ENCODE assay signal across 8 mouse cellular contexts in the genomic region with DNA sequence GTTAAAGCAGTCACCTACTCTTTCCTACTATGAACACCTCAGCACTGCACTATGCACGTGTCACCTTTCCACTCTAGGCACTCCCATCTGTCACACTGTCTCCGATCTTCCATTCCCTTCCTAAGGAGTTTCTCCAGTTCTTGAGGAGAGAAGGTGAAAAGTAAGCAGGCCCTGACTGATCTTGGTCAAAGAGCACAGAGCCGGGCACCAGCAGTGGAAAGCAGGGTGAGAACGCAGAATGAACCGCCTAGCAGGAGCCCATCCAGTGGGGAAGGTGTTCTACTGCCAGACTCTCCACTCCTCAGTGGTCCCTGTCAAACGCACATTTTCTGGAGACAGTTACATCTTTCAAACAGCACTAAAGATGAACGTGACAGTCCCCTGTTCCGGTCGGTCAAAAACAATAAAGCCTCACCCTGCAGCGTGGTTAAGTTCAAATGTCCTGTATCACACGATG. TPM values are rescaled to one million over a fixed set of nuclear protein-coding genes. Genes with fewer than 3 reads are reported as not detected.
A peak's percentile ranks its signal among the peaks of the same experiment; 100 is the strongest.
DNase-seq lines count a peak whose midpoint lies in the region; ATAC-seq lines count a peak whose summit lies in the region.

No protein-coding gene starts in this region.

- DNase-seq in adrenal gland, postnatal 10 days, result peak; percentile 36
- no peak for DNase-seq in adrenal gland, postnatal 36 days
- peak; percentile 41 for DNase-seq in A20 (ENCODE audit: low read depth, low spot score)
- no peak for DNase-seq in forebrain, embryonic 14.5 days (ENCODE audit: low spot score)
- peak; percentile 38 to 49 for DNase-seq in kidney, postnatal 36 days
- DNase-seq in right cerebral cortex, adult 18-20 months, result no peak
- no peak for DNase-seq in left cerebral cortex, postnatal 10 days (ENCODE audit: extremely low spot score in 1 of 2, low spot score in 2 of 2)

- H3K4me2 ChIP-seq in forebrain, embryonic 14.5 days (ENCODE audit: low read length), result peak overlapping the region; percentile 83
- H3K4me2 ChIP-seq in neural tube, embryonic 14.5 days (ENCODE audit: low read depth, low read length), result peak overlapping the region; percentile 85

- peak overlapping the region; percentile 86 for H3K4me3 ChIP-seq in forebrain, embryonic 14.5 days (ENCODE audit: low read depth, low read length)
- peak overlapping the region; percentile 96 for H3K4me3 ChIP-seq in neural tube, embryonic 14.5 days (ENCODE audit: low read depth, low read length)

- ATAC-seq in forebrain, embryonic 14.5 days, result no peak
- no peak for ATAC-seq in neural tube, embryonic 14.5 days (ENCODE audit: low read depth)

- 14% methylated on average over 11 of the region's 11 CpGs for WGBS in forebrain, embryonic 14.5 days
- 15% methylated on average over 11 of the region's 11 CpGs for WGBS in neural tube, embryonic 14.5 days

- H3K9me3 ChIP-seq in forebrain, embryonic 14.5 days (replicated peaks; ENCODE audit: control insufficient read depth, low read length), result no peaks in the 10 kb centered on the region
- H3K9me3 ChIP-seq in neural tube, embryonic 14.5 days (ENCODE audit: control insufficient read depth, low read length), result no peaks in the 10 kb centered on the region

- intact Hi-C loops in left cerebral cortex, postnatal 10 days (cut with DNase I), result loop anchor here (5.0 kb wide), 1 partner anchor 66 kb away; no protein-coding TSS in a partner anchor

- H3K36me3 ChIP-seq in forebrain, embryonic 14.5 days (ENCODE audit: control insufficient read depth, insufficient read depth, low read length), result no peaks in the 10 kb centered on the region
- no peaks in the 10 kb centered on the region for H3K36me3 ChIP-seq in neural tube, embryonic 14.5 days (ENCODE audit: control insufficient read depth, insufficient read depth, low read length)

- peaks cover 21% of the 10 kb centered on the region for H3K4me1 ChIP-seq in forebrain, embryonic 14.5 days (ENCODE audit: control insufficient read depth, insufficient read depth, low read length)
- peaks cover 20% of the 10 kb centered on the region for H3K4me1 ChIP-seq in neural tube, embryonic 14.5 days (ENCODE audit: control insufficient read depth, insufficient read depth, low read length)

- H3K27ac ChIP-seq in forebrain, embryonic 14.5 days (ENCODE audit: low read depth, low read length), result peak overlapping the region; percentile 14; the same call in 1 of the 2 replicates
- H3K27ac ChIP-seq in neural tube, embryonic 14.5 days (ENCODE audit: low read depth, low read length), result no peak overlapping the region; the same call in 1 of the 2 replicates

- H3K27me3 ChIP-seq in forebrain, embryonic 14.5 days (replicated peaks; ENCODE audit: control insufficient read depth, insufficient read depth, low read length), result no peaks in the 10 kb centered on the region
- H3K27me3 ChIP-seq in neural tube, embryonic 14.5 days (ENCODE audit: control insufficient read depth, insufficient read depth, low read length), result no peaks in the 10 kb centered on the region

- peak overlapping the region; percentile 93 for H3K9ac ChIP-seq in forebrain, embryonic 14.5 days (ENCODE audit: low read length)
- peak overlapping the region; percentile 92 for H3K9ac ChIP-seq in neural tube, embryonic 14.5 days (replicated peaks; ENCODE audit: low read depth, low read length)

RNA-seq across cellular contexts. Expression of gene Rheb, which starts 1.4 kb away (rescaled TPM):
- 10 to 100 TPM; 76.7 to 76.9 TPM for total RNA-seq in adrenal gland, postnatal 10 days (2021)
- 10 to 100 TPM; 80.8 to 88.1 TPM for total RNA-seq in adrenal gland, postnatal 36 days (2021)
- polyA plus RNA-seq in forebrain, embryonic 14.5 days (2014; fragmentation: Nextera tagmentation; extraction: Ambion mirVana), result 229 and 235 TPM in 2 replicates
- polyA plus RNA-seq in neural tube, embryonic 14.5 days (2014; fragmentation: Nextera tagmentation; extraction: Ambion mirVana), result 222 and 239 TPM in 2 replicates
- 100 to 1,000 TPM; 121 to 123 TPM for total RNA-seq in left cerebral cortex, postnatal 10 days (2021)

Comparison
In these comparisons a context has a peak if more than half of its experiments do, and no peak if none do; other contexts are left out.
1. DNase-seq: peak in adrenal gland, postnatal 10 days (single experiment), A20 (single experiment) and kidney, postnatal 36 days (2 of 2); none in adrenal gland, postnatal 36 days (0 of 2), forebrain, embryonic 14.5 days (single experiment), right cerebral cortex, adult 18-20 months (single experiment) and left cerebral cortex, postnatal 10 days (0 of 2).